Mouse (Mus musculus) liver, adult 2 months (tissue): ENCODE data around the gene Myh10. TPM values are rescaled to one million over a fixed set of nuclear protein-coding genes. Genes with fewer than 3 reads are reported as not detected.

ENCODE experiments used
- DNase-seq: peaks from one replicate; pipeline ENCODE4 v3.0.0-alpha.2; 2011; ENCODE audit warnings: low read depth, low spot score; ENCODE audit errors: extremely low read depth
- H3K27ac ChIP-seq: fragments of 200-500 bp; replicated peaks from 2 replicates; pipeline ENCODE4 v1.5.1; 2012; ENCODE audit warnings: low read depth, mild to moderate bottlenecking, control low read depth, inconsistent platforms, low read length; ENCODE audit not compliant: insufficient read depth
- H3K27me3 ChIP-seq: fragments of 200-500 bp; 2 replicates; pipeline ENCODE4 v1.6.1; 2012; ENCODE audit warnings: mild to moderate bottlenecking, moderate library complexity, low read length, inconsistent platforms; ENCODE audit not compliant: control insufficient read depth, insufficient read depth
- H3K36me3 ChIP-seq: fragments of 200-500 bp; 2 replicates; pipeline ENCODE4 v1.6.1; 2012; ENCODE audit warnings: low read length, inconsistent platforms; ENCODE audit not compliant: control insufficient read depth, insufficient read depth
- H3K4me1 ChIP-seq: fragments of 200-500 bp; 2 replicates; pipeline ENCODE4 v1.6.1; 2011; ENCODE audit warnings: low read length; ENCODE audit not compliant: control insufficient read depth, insufficient read depth
- H3K4me3 ChIP-seq: fragments of 200-500 bp; 2 replicates; pipeline ENCODE4 v1.5.1; 2011; ENCODE audit warnings: low read depth, mild to moderate bottlenecking, control low read depth, low read length, moderate library complexity; ENCODE audit not compliant: insufficient read depth
- H3K79me2 ChIP-seq: fragments of 200-500 bp; 2 replicates; pipeline ENCODE4 v1.6.1; 2012; ENCODE audit warnings: inconsistent platforms, mild to moderate bottlenecking, low read length, moderate library complexity; ENCODE audit not compliant: control insufficient read depth, insufficient read depth
- H3K9ac ChIP-seq: fragments of 200-500 bp; 2 replicates; pipeline ENCODE4 v1.6.1; 2012; ENCODE audit warnings: low read depth, mild to moderate bottlenecking, control low read depth, inconsistent platforms, low read length
- CTCF ChIP-seq: fragments of 200-500 bp; IDR thresholded peaks from 2 replicates; pipeline ENCODE4 v1.5.1; 2011; ENCODE audit warnings: low read depth, low read length, control low read depth
- POLR2A ChIP-seq: fragments of 200-500 bp; IDR thresholded peaks from 2 replicates; pipeline ENCODE4 v1.6.1; 2011; ENCODE audit warnings: low read length, control low read depth; ENCODE audit not compliant: insufficient read depth; ENCODE audit errors: extremely low read depth
- WGBS: fragments of 180-500 bp; shearing (Covaris S2); methylation state at CpG from one replicate; pipeline ENCODE4 v1.1.7; 2018; 5-methylcytosine and 5-hydroxymethylcytosine counted together
- polyA plus RNA-seq: library from polyadenylated mRNA; depleted of rRNA; stranded (reverse); fragments of >200 nt; gene quantifications from 2 replicates; pipeline ENCODE4 v1.2.3, GENCODE M21; 2012
- total RNA-seq: library from RNA; depleted of rRNA; stranded (reverse); fragments of >200 nt; gene quantifications from 2 replicates; pipeline ENCODE4 v1.2.3, GENCODE M21; 2014

The Myh10 gene
- total and polyA plus RNA-seq, 2 experiments, result 4.4 to 7.5 TPM

- H3K36me3 ChIP-seq, result peaks cover 13% of the 10 kb centered on the region; the same call in 1 of the 2 replicates
- WGBS, result 90% methylated on average over 10 of the region's 10 CpGs
- H3K27ac ChIP-seq, result no peak overlapping the region
Observed at GRCm38 (mm10) chr11:68767762-68768542, 76.6 kb downstream of the Myh10 start.

GRCm38 (mm10) chr11:68769770-68770510, 78.6 kb downstream of the Myh10 start:
- Histone ChIP-seq H3K4me1 (no peaks in the 10 kb centered on the region), H3K9ac (no peak overlapping the region), H3K4me3 (no peak overlapping the region), H3K79me2 (no peaks in the 10 kb centered on the region), H3K27me3 (no peaks in the 10 kb centered on the region), H3K36me3 (peaks cover 6% of the 10 kb centered on the region; the same call in 1 of the 2 replicates), H3K27ac (no peak overlapping the region)
- WGBS, result 94% methylated on average over 9 of the region's 9 CpGs
- no peak for DNase-seq
- TF ChIP-seq CTCF (no peak), POLR2A (no peak)

More at GRCm38 (mm10) chr11:68767762-68768542, 76.6 kb downstream of the Myh10 start:
- H3K4me3 ChIP-seq, result no peak overlapping the region
- H3K79me2 ChIP-seq, result no peaks in the 10 kb centered on the region
- no peaks in the 10 kb centered on the region for H3K4me1 ChIP-seq
- TF ChIP-seq CTCF (no peak), POLR2A (no peak)
- H3K9ac ChIP-seq, result no peak overlapping the region
- DNase-seq, result no peak
- H3K27me3 ChIP-seq, result no peaks in the 10 kb centered on the region

- Histone ChIP-seq H3K4me1 (no peaks in the 10 kb centered on the region), H3K27ac (no peak overlapping the region), H3K36me3 (no peaks in the 10 kb centered on the region), H3K27me3 (no peaks in the 10 kb centered on the region), H3K9ac (no peak overlapping the region), H3K4me3 (no peak overlapping the region), H3K79me2 (no peaks in the 10 kb centered on the region)
- TF ChIP-seq CTCF, result no peak
- no peak for TF ChIP-seq POLR2A
- no peak for DNase-seq
- WGBS, result 91% methylated on average over 7 of the region's 7 CpGs
Observed at GRCm38 (mm10) chr11:68776147-68776655, 84.8 kb downstream of the Myh10 start.

GRCm38 (mm10) chr11:68777933-68778332, 86.6 kb downstream of the Myh10 start:
- WGBS, result 86% methylated on average over 11 of the region's 11 CpGs
- H3K36me3 ChIP-seq, result no peaks in the 10 kb centered on the region

GRCm38 (mm10) chr11:68778855-68779254, 87.5 kb downstream of the Myh10 start:
- no peaks in the 10 kb centered on the region for H3K79me2 ChIP-seq
- no peaks in the 10 kb centered on the region for H3K27me3 ChIP-seq
- no peak for DNase-seq
- no peaks in the 10 kb centered on the region for H3K36me3 ChIP-seq
- TF ChIP-seq POLR2A, result no peak
- H3K4me3 ChIP-seq, result no peak overlapping the region
- H3K4me1 ChIP-seq, result no peaks in the 10 kb centered on the region
- H3K27ac ChIP-seq, result no peak overlapping the region
- no peak overlapping the region for H3K9ac ChIP-seq

More at GRCm38 (mm10) chr11:68777933-68778332, 86.6 kb downstream of the Myh10 start:
- TF ChIP-seq CTCF (no peak), POLR2A (no peak)
- Histone ChIP-seq H3K9ac (no peak overlapping the region), H3K4me1 (no peaks in the 10 kb centered on the region), H3K79me2 (no peaks in the 10 kb centered on the region), H3K27me3 (no peaks in the 10 kb centered on the region), H3K27ac (no peak overlapping the region), H3K4me3 (no peak overlapping the region)
- no peak for DNase-seq
